Mouse (Mus musculus): ENCODE measurements at regions not wholly inside any gene's neighbourhood (a gene's known extent, or its start where the extent isn't known, plus 50 kb on each side); places are given as distances from the start of the nearest gene placed in this dataset.

- DNase-seq (ENCODE audit: low read depth, low spot score) = no peak
These were observed 176.9 kb upstream of the Nampt start for GRCm38 (mm10) chr12:32642493-32642892.

- no peak for DNase-seq (ENCODE audit: low read depth, low spot score)
These were observed 166.2 kb upstream of the Nampt start for GRCm38 (mm10) chr12:32653096-32653495.

GRCm38 (mm10) chr12:32656194-32656593, 163.2 kb upstream of the Nampt start:
- no peak for DNase-seq (ENCODE audit: low read depth, low spot score)

GRCm38 (mm10) chr12:32661782-32662413, 157.4 kb upstream of the Nampt start:
- DNase-seq (ENCODE audit: low read depth, low spot score) = no peak

GRCm38 (mm10) chr12:32666040-32666439, 153.3 kb upstream of the Nampt start:
- no peak for DNase-seq (ENCODE audit: low read depth, low spot score)

DNA sequence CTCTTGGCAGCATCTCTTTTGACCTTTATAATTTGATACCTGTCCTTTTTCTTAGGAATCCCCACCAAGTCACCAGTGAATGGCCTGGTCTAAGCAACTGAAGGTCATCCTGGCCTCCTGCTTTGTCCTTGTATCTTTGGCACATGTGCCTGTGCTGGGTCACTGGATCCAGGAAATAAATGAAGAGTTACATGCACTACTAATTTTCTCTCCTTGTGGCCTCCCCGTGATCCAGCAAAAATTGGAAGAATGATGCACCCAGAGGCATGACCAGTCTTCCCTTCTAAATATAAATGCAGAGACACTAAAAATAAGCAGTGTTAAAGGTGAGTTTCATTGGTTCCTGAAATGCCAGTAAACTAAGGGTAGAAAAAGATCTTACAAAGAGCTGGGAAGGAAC, 141.4 kb upstream of the Nampt start:
- DNase-seq (ENCODE audit: low read depth, low spot score) = no peak

GRCm38 (mm10) chr12:32678756-32679155, 140.6 kb upstream of the Nampt start:
- DNase-seq (ENCODE audit: low read depth, low spot score) = no peak

DNA sequence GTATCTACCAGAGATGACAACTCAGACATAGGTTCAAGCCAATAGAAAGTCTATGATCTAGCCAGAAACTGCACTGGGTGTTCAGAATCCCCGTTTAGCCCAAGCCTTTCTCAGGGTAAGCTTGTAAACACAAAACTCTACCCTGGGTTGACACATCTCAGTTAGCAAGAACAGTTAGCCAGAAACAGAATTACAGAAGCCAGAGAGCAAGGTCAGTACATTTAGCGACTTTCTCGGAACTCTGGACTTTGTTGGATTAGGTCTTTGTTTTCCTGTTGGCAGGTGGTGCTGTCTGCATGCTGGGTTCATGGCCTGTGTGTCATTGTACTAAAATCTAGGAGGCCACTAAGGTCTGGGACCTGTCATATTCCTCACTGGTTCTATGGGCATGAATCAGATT, 137.4 kb upstream of the Nampt start:
- no peak for DNase-seq (ENCODE audit: low read depth, low spot score)

- DNase-seq (ENCODE audit: low read depth, low spot score) = no peak
These were observed 136.0 kb upstream of the Nampt start for GRCm38 (mm10) chr12:32683375-32683774.

- DNase-seq (ENCODE audit: low read depth, low spot score) = no peak
These were observed 133.5 kb upstream of the Nampt start for GRCm38 (mm10) chr12:32685788-32686385.

- no peak for DNase-seq (ENCODE audit: low read depth, low spot score)
These were observed 130.0 kb upstream of the Nampt start for GRCm38 (mm10) chr12:32689361-32689760.

DNA sequence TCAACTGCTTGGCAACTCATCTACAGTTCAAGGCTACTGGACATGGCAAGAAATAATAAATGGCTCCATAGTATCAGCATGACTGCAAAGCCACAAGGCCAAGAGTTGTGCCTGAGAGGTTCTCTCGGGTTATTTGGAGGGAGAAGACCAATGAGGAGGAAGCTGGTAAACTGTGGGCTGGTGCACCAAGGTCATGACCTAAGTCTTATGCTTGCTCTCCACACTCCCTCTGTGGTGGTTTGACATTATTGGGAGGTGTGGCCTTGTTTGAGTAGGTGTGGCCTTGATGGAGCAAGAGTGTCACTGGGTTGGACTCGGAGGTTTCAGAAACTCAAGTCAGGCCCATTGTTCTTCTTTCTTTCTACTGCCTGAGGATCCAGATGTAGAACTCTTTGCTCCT, 129.2 kb upstream of the Nampt start:
- no peak for DNase-seq (ENCODE audit: low read depth, low spot score)

GRCm38 (mm10) chr12:32692081-32692819, 127.1 kb upstream of the Nampt start:
- DNase-seq (ENCODE audit: low read depth, low spot score) = no peak

DNA sequence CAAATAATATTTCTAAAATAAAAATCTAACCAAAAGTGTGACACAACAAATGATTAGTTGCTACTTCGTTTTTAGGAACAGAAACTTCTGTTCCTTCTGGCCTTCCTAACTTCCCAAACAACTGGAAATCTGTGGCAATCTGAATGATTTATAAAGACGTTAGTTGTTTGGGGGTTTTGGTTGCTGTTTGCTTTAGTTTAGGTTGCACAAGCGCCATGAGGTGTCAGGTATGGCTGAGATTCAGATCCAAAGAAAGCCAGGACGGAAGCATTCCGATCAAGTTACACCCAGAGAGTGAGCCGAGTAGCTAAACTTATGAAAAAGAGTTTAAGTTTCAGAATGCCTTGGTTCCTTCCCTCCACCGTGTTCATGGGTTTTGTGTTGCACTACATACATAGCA, 126.4 kb upstream of the Nampt start:
- DNase-seq (ENCODE audit: low read depth, low spot score) = no peak

- DNase-seq (ENCODE audit: low read depth, low spot score) = no peak
These were observed 125.7 kb upstream of the Nampt start for GRCm38 (mm10) chr12:32693678-32694077.

DNA sequence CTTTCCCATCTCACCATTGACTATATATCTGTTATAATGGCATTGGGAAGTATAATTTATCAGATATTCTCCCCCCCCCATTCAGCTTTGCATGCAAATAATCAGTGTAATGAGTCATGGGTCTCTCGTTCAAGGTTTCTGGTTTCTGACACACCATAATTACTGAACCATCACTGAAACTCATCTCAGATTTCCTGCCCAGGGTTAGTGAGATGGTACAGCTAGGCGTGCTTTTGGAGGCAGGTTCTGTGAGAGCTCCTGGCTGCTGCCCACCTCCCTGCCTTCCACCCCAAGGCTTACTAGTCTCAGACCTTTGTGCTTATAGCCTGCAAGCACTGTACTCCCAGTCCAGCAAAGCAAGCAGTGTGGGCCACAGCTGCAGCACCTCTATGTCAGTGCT, 122.5 kb upstream of the Nampt start:
- no peak for DNase-seq (ENCODE audit: low read depth, low spot score)

- DNase-seq (ENCODE audit: low read depth, low spot score) = no peak
These were observed 110.2 kb upstream of the Nampt start for GRCm38 (mm10) chr12:32709188-32709587.

GRCm38 (mm10) chr12:32717129-32717921, 102.0 kb upstream of the Nampt start:
- peak; percentile 6 for DNase-seq (ENCODE audit: low read depth, low spot score)

GRCm38 (mm10) chr12:32719203-32719602, 100.1 kb upstream of the Nampt start:
- no peak for DNase-seq (ENCODE audit: low read depth, low spot score)

- no peak for DNase-seq (ENCODE audit: low read depth, low spot score)
These were observed 94.7 kb upstream of the Nampt start for GRCm38 (mm10) chr12:32724451-32725188.

- DNase-seq (ENCODE audit: low read depth, low spot score) = no peak
These were observed 91.8 kb upstream of the Nampt start for GRCm38 (mm10) chr12:32727539-32727938.

Data from retina, adult 2 months (tissue).